11 mouse cellular contexts compared by ENCODE assay signal in genomic region chr14:118209642-118210041, GRCm38 (mm10). TPM values are rescaled to one million over a fixed set of nuclear protein-coding genes. Genes with fewer than 3 reads are reported as not detected.
DNase-seq lines count a peak whose midpoint lies in the region; ATAC-seq lines count a peak whose summit lies in the region.
"Had no signal": no experiment of that assay in that cellular context is flagged by ENCODE, and none has a peak within 500 bp of the region (broad histone marks: within the 10 kb centered on the region; RNA-seq: fewer than 3 reads in every experiment).

No protein-coding gene starts in this region.

- intact Hi-C loops in left cerebral cortex, postnatal 14 days (cut with DNase I), result loop anchor here (5.0 kb wide), 1 partner anchor 383 kb away; no protein-coding TSS in a partner anchor

- no peak overlapping the region for H3K4me3 ChIP-seq in hindbrain, embryonic 10.5 days
- no peak overlapping the region for H3K4me3 ChIP-seq in hindbrain, embryonic 13.5 days

- DNase-seq in hindbrain, embryonic 10.5 days (ENCODE audit: low spot score), result peak; percentile 32
- peak; percentile 27 for DNase-seq in A20 (ENCODE audit: low read depth, low spot score)
- peak; percentile 64 for DNase-seq in brain, adult 2 months (ENCODE audit: low read depth, low spot score)
- DNase-seq in left cerebral cortex, postnatal 14 days (ENCODE audit: low spot score in 2 of 2), result peak; percentile 32 to 60
- DNase-seq in Muller cell, postnatal 12 days (ENCODE audit: inconsistent ontology term), result no peak
- DNase-seq in c-Kit-positive CD71-positive TER-119-positive erythroid progenitor cells, embryonic 14.5 days (ENCODE audit: low spot score), result no peak

- H3K4me2 ChIP-seq in hindbrain, embryonic 13.5 days, result no peak overlapping the region

- no peak overlapping the region for H3K9ac ChIP-seq in hindbrain, embryonic 13.5 days

- ATAC-seq in hindbrain, embryonic 13.5 days (ENCODE audit: low FRiP score), result no peak
- ATAC-seq in CD4-positive, CD25-positive, alpha-beta regulatory T cell, adult 4 months, result no peak

- no peaks in the 10 kb centered on the region for H3K9me3 ChIP-seq in hindbrain, embryonic 10.5 days
- no peaks in the 10 kb centered on the region for H3K9me3 ChIP-seq in hindbrain, embryonic 13.5 days

- 13% methylated on average over 5 of the region's 5 CpGs for WGBS in hindbrain, embryonic 10.5 days
- WGBS in hindbrain, embryonic 13.5 days, result 7% methylated on average over 5 of the region's 5 CpGs

- H3K4me1 ChIP-seq in hindbrain, embryonic 10.5 days (replicated peaks), result peaks cover 4% of the 10 kb centered on the region; the same call in 1 of the 2 replicates
- H3K4me1 ChIP-seq in hindbrain, embryonic 13.5 days (replicated peaks), result 0 out of 2 replicates have a peak, but pooled peaks cover 7% of the 10 kb centered on the region

- no peak overlapping the region for H3K27ac ChIP-seq in hindbrain, embryonic 10.5 days
- no peak overlapping the region for H3K27ac ChIP-seq in hindbrain, embryonic 13.5 days

- H3K36me3 ChIP-seq in hindbrain, embryonic 10.5 days, result no peaks in the 10 kb centered on the region
- H3K36me3 ChIP-seq in hindbrain, embryonic 13.5 days, result no peaks in the 10 kb centered on the region

- H3K27me3 ChIP-seq in hindbrain, embryonic 10.5 days (ENCODE audit: insufficient read depth, poor library complexity, severe bottlenecking), result peaks cover 35% of the 10 kb centered on the region
- peaks cover 23% of the 10 kb centered on the region for H3K27me3 ChIP-seq in hindbrain, embryonic 13.5 days

RNA-seq across cellular contexts. Expression of gene Sox21, which starts 27.2 kb away (rescaled TPM):
- 7.6 and 9.3 TPM in 2 replicates for polyA plus RNA-seq in hindbrain, embryonic 10.5 days (2016; fragmentation: Nextera tagmentation; extraction: Ambion mirVana)
- 6.7 and 6.9 TPM in 2 replicates for polyA plus RNA-seq in hindbrain, embryonic 13.5 days (2015; fragmentation: Nextera tagmentation; extraction: Ambion mirVana)
- total RNA-seq in left cerebral cortex, postnatal 14 days (2021), result 10 to 100 TPM in 1 of 2 experiments, 1 to 10 TPM in 1; 7.1 to 10.8 TPM
- polyA plus RNA-seq in CD4-positive, CD25-positive, alpha-beta regulatory T cell, adult 4 months (2017; shearing (Covaris generic)), result not detected
- polyA plus RNA-seq: liver, embryonic 16.5 days had no signal

RNA-seq across cellular contexts. Expression of gene Gm9376, which starts 57.1 kb away (rescaled TPM):
- not detected in 2 replicates for polyA plus RNA-seq in hindbrain, embryonic 10.5 days (2016; fragmentation: Nextera tagmentation; extraction: Ambion mirVana)
- polyA plus RNA-seq in hindbrain, embryonic 13.5 days (2015; fragmentation: Nextera tagmentation; extraction: Ambion mirVana), result not detected in 2 replicates
- total RNA-seq in left cerebral cortex, postnatal 14 days (2021), result not detected
- polyA plus RNA-seq in CD4-positive, CD25-positive, alpha-beta regulatory T cell, adult 4 months (2017; shearing (Covaris generic)), result not detected
- total RNA-seq: heart, adult 18-20 months had no signal
- polyA plus RNA-seq: liver, embryonic 16.5 days; stomach, embryonic 16.5 days had no signal

Comparison
In these comparisons a context has a peak if more than half of its experiments do, and no peak if none do; other contexts are left out.
1. DNase-seq: peak in hindbrain, embryonic 10.5 days (single experiment), A20 (single experiment), brain, adult 2 months (single experiment) and left cerebral cortex, postnatal 14 days (2 of 2); none in Muller cell, postnatal 12 days (single experiment) and c-Kit-positive CD71-positive TER-119-positive erythroid progenitor cells, embryonic 14.5 days (single experiment).